Mouse (Mus musculus) testis, adult 2 months (tissue): ENCODE measurements at regions not wholly inside any gene's neighbourhood (a gene's known extent, or its start where the extent isn't known, plus 50 kb on each side); places are given as distances from the start of the nearest gene placed in this dataset.

Experiments used
- H3K27ac ChIP-seq: fragments of 200-500 bp; 2 replicates; pipeline ENCODE4 v1.5.1; 2012; ENCODE audit warnings: low read depth, low read length; ENCODE audit not compliant: control insufficient read depth, insufficient read depth
- H3K27me3 ChIP-seq: fragments of 200-500 bp; 2 replicates; pipeline ENCODE4 v1.6.1; 2012; ENCODE audit warnings: mild to moderate bottlenecking, low read length, moderate library complexity; ENCODE audit not compliant: control insufficient read depth, insufficient read depth
- H3K36me3 ChIP-seq: fragments of 200-500 bp; 2 replicates; pipeline ENCODE4 v1.6.1; 2012; ENCODE audit warnings: mild to moderate bottlenecking, low read length; ENCODE audit not compliant: control insufficient read depth, insufficient read depth
- H3K4me1 ChIP-seq: fragments of 200-500 bp; 2 replicates; pipeline ENCODE4 v1.6.1; 2012; ENCODE audit warnings: low read length; ENCODE audit not compliant: control insufficient read depth, insufficient read depth
- H3K4me3 ChIP-seq: fragments of 200-500 bp; 2 replicates; pipeline ENCODE4 v1.5.1; 2012; ENCODE audit warnings: low read depth, mild to moderate bottlenecking, low read length, moderate library complexity, mixed read lengths; ENCODE audit not compliant: control insufficient read depth
- CTCF ChIP-seq: fragments of 200-500 bp; IDR thresholded peaks from 2 replicates; pipeline ENCODE4 v1.5.1; 2012; ENCODE audit warnings: low read depth, mild to moderate bottlenecking, inconsistent platforms, low read length, moderate library complexity; ENCODE audit not compliant: control insufficient read depth, insufficient read depth, insufficient replicate concordance
- POLR2A ChIP-seq: fragments of 200-500 bp; IDR thresholded peaks from 2 replicates; pipeline ENCODE4 v1.6.1; 2012; ENCODE audit warnings: low read depth, mild to moderate bottlenecking, inconsistent platforms, low read length, moderate library complexity; ENCODE audit not compliant: control insufficient read depth

DNA sequence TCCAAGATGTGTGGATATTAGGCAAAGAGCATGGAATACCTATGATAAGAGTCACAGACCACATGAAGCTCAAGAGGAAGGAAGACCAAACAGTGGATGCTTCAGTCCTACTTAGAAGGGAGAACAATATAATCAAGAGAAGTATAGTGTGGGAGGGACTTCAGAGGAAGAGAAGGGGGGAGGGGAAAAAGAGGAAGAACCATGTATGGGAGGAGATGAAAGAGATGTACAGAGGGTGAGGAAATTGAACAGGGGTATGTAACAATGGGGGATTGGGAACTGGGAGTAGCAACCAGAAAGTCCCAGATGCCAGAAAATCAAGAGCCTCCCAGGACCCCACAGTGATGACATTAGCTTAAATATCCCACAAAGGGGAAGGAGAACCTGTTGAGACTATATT is 120.2 kb upstream of the Inhba start:
- H3K36me3 ChIP-seq: no peaks in the 10 kb centered on the region
- no peaks in the 10 kb centered on the region for H3K27me3 ChIP-seq
- TF ChIP-seq POLR2A: no peak
- no peaks in the 10 kb centered on the region for H3K4me1 ChIP-seq
- no peak overlapping the region for H3K27ac ChIP-seq
- no peak overlapping the region for H3K4me3 ChIP-seq

DNA sequence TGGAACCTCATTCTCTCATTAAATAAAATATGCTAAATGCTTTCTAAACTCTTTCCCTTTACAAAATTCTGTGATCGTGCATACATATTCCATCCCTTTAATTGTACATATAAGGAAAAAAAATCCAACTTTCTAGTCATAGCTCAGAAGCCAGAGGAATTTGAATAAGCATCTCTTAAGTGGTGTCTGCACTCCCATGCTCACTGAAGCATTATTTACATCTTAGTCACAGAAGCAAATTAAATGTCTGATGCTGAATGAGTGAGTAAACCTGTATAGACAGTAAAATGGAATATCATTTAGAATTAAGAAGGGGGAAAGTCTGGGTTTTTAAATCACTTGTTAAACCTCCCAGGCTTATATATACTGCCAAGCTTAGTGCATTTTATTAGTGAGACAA is 113.5 kb upstream of the Inhba start:
- Histone ChIP-seq H3K27ac (no peak overlapping the region), H3K36me3 (no peaks in the 10 kb centered on the region), H3K4me3 (no peak overlapping the region), H3K27me3 (no peaks in the 10 kb centered on the region), H3K4me1 (no peaks in the 10 kb centered on the region)
- TF ChIP-seq CTCF: no peak
- no peak for TF ChIP-seq POLR2A

DNA sequence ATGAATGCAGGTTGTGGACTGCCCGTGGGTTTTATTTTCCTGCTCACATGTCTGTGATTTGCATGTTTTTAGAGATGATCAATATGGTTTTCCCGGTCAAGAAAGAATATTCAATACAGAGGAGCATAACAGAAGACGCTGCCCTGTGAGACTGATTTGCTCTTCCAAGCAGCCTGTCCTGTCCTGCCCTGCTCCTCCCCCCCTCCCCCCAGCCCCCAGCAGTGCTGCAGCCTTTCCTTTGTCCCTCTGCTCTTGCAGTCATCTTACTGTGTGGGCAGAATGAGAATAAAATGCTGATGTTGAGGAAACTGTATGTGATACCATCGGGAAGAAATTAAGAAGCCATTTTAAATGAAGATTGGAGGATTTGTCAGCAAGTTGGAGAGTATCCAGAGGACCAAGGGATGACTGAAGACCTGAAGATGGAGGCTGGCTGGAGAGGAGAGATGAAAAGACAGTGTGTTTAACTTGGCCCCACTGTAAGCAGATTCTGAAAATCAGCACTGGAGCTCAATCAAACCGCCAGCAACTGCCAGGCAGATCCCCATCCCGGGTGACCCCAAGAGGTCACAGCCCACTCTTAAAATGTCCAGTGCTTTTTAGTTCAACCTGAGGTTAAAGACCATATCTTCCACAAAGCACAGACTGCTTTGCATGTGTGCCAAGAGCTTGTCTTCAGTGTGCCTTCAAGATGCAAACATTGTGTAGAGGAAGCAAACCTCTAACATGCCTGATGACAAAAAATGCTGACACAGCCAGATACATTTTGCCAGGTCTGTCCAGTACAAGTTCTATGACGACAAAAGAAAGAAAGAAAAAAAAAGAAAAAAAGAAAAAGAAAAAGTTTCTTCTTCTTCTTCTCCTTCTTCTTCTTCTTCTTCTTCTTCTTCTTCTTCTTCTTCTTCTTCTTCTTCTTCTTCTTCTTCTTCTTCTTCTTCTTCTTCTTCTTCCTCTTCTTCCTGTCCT is 109.7 kb upstream of the Inhba start:
- Histone ChIP-seq H3K36me3 (no peaks in the 10 kb centered on the region), H3K27ac (no peak overlapping the region), H3K4me3 (no peak overlapping the region), H3K27me3 (no peaks in the 10 kb centered on the region), H3K4me1 (no peaks in the 10 kb centered on the region)
- TF ChIP-seq POLR2A (no peak), CTCF (no peak)

- TF ChIP-seq CTCF (no peak), POLR2A (no peak)
- Histone ChIP-seq H3K4me3 (no peak overlapping the region), H3K27ac (no peak overlapping the region), H3K36me3 (no peaks in the 10 kb centered on the region), H3K4me1 (no peaks in the 10 kb centered on the region), H3K27me3 (no peaks in the 10 kb centered on the region)
Observed at GRCm38 (mm10) chr13:15907806-15908205, 103.8 kb upstream of the Inhba start.

DNA sequence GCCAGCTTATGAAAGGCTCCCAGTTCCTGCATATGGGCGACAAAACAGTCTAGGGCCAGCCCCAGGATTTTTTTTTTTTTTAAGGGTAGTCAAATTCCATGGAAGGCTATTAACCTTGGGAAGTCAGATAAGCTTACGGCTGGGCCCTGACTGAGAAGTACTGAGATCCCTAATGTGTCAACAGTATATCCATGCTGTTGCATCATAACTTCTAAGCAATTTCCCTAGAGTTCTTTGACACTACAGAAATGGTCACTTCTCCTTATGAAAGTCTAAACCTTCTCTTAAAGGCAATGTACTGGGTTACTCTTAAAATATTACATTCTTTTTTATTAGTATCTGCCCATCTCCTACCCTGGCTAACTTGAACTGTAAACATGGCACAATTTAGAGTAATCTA is 101.1 kb upstream of the Inhba start:
- Histone ChIP-seq H3K4me1 (no peaks in the 10 kb centered on the region), H3K4me3 (no peak overlapping the region), H3K27ac (no peak overlapping the region), H3K27me3 (no peaks in the 10 kb centered on the region), H3K36me3 (no peaks in the 10 kb centered on the region)
- TF ChIP-seq CTCF (no peak), POLR2A (no peak)

GRCm38 (mm10) chr13:15911263-15911662 is 100.4 kb upstream of the Inhba start:
- Histone ChIP-seq H3K27ac (no peak overlapping the region), H3K27me3 (no peaks in the 10 kb centered on the region), H3K4me3 (no peak overlapping the region), H3K36me3 (no peaks in the 10 kb centered on the region), H3K4me1 (no peaks in the 10 kb centered on the region)
- no peak for TF ChIP-seq POLR2A
- no peak for TF ChIP-seq CTCF

DNA sequence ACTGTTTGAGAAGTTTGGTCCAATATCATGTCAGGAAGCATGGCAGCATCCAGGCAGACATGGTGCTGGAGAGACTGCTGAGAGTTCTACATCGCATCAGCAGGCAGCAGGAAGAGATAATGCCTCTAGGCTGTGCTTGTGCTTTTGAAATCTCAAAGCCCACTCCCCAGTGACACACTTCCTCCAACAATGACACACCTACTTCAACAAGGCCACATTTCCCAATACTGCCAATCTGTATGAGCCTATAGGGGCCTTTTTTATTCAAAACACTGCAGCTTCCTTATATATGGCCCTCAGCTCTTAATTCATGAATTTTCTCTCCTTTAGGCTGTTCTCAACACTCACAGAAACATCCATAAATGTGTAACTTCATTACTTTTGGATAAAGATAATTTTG is 97.4 kb upstream of the Inhba start:
- Histone ChIP-seq H3K4me3 (no peak overlapping the region), H3K36me3 (no peaks in the 10 kb centered on the region), H3K27ac (no peak overlapping the region), H3K4me1 (no peaks in the 10 kb centered on the region), H3K27me3 (no peaks in the 10 kb centered on the region)
- TF ChIP-seq CTCF (no peak), POLR2A (no peak)

- H3K27ac ChIP-seq: no peak overlapping the region
- H3K36me3 ChIP-seq: no peaks in the 10 kb centered on the region
- H3K4me3 ChIP-seq: no peak overlapping the region
- TF ChIP-seq CTCF (no peak), POLR2A (no peak)
- H3K27me3 ChIP-seq: no peaks in the 10 kb centered on the region
- H3K4me1 ChIP-seq: no peaks in the 10 kb centered on the region; the same call in 1 of the 2 replicates
Observed at GRCm38 (mm10) chr13:15929890-15930289, 81.8 kb upstream of the Inhba start.
